Comparison of ENCODE assay signal across 8 mouse cellular contexts in genomic region chr17:45251034-45251730, GRCm38 (mm10).
DNase-seq lines count a peak whose midpoint lies in the region; ATAC-seq and TF ChIP-seq lines count a peak whose summit lies in the region.

No protein-coding gene starts in this region.

- no peak overlapping the region for H3K4me3 ChIP-seq in liver, embryonic 12.5 days
- H3K4me3 ChIP-seq in heart, adult 2 months, result no peak overlapping the region
- H3K4me3 ChIP-seq in limb, embryonic 11.5 days (ENCODE audit: low read depth, low read length), result no peak overlapping the region
- no peak overlapping the region for H3K4me3 ChIP-seq in midbrain, embryonic 16.5 days (ENCODE audit: low read depth, low read length)
- no peak overlapping the region for H3K4me3 ChIP-seq in spleen, adult 2 months (ENCODE audit: extremely low read depth, insufficient read depth, insufficient read length)

- TF ChIP-seq POLR2A in heart, adult 2 months (IDR thresholded peaks at IDR 0.05; ENCODE audit: insufficient read depth, low read depth, low read length), result no peak
- no peak for TF ChIP-seq POLR2A in spleen, adult 2 months (IDR thresholded peaks at IDR 0.05; ENCODE audit: low read depth, low read length)

- H3K36me3 ChIP-seq in liver, embryonic 12.5 days, result no peaks in the 10 kb centered on the region
- H3K36me3 ChIP-seq in heart, adult 2 months (ENCODE audit: control insufficient read depth, insufficient read depth, low read length), result no peaks in the 10 kb centered on the region
- no peaks in the 10 kb centered on the region for H3K36me3 ChIP-seq in limb, embryonic 11.5 days (ENCODE audit: control insufficient read depth, insufficient read depth, low read length)
- H3K36me3 ChIP-seq in midbrain, embryonic 16.5 days (ENCODE audit: control insufficient read depth, insufficient read depth, low read length), result no peaks in the 10 kb centered on the region
- no peaks in the 10 kb centered on the region for H3K36me3 ChIP-seq in spleen, adult 2 months (ENCODE audit: control insufficient read depth, insufficient read depth, low read length)

- H3K4me2 ChIP-seq in liver, embryonic 12.5 days, result no peak overlapping the region
- H3K4me2 ChIP-seq in limb, embryonic 11.5 days (ENCODE audit: low read depth, severe bottlenecking), result no peak overlapping the region
- peak overlapping the region; percentile 44 for H3K4me2 ChIP-seq in midbrain, embryonic 16.5 days (ENCODE audit: low read length)

- intact Hi-C loops in heart, adult 2 months (cut with DNase I), result loop anchor here (5.0 kb wide), 1 partner anchor 514 kb away; no protein-coding TSS in a partner anchor

- no peak for ATAC-seq in liver, embryonic 12.5 days
- no peak for ATAC-seq in limb, embryonic 11.5 days (ENCODE audit: insufficient number of reproducible peaks, low FRiP score, low TSS enrichment, low read depth)
- peak; percentile 40 for ATAC-seq in midbrain, embryonic 16.5 days

- no peak overlapping the region for H3K9ac ChIP-seq in liver, embryonic 12.5 days
- H3K9ac ChIP-seq in heart, adult 2 months (ENCODE audit: low read depth, low read length), result no peak overlapping the region
- H3K9ac ChIP-seq in limb, embryonic 11.5 days (ENCODE audit: low read length), result no peak overlapping the region
- H3K9ac ChIP-seq in midbrain, embryonic 16.5 days (ENCODE audit: low read depth, low read length), result no peak overlapping the region

- H3K9me3 ChIP-seq in liver, embryonic 12.5 days (replicated peaks), result no peaks in the 10 kb centered on the region
- H3K9me3 ChIP-seq in limb, embryonic 11.5 days (ENCODE audit: control insufficient read depth, low read length), result no peaks in the 10 kb centered on the region
- H3K9me3 ChIP-seq in midbrain, embryonic 16.5 days (replicated peaks; ENCODE audit: control insufficient read depth, low read length, poor library complexity, severe bottlenecking), result no peaks in the 10 kb centered on the region

- H3K27ac ChIP-seq in liver, embryonic 12.5 days, result no peak overlapping the region
- no peak overlapping the region for H3K27ac ChIP-seq in heart, adult 2 months
- no peak overlapping the region for H3K27ac ChIP-seq in limb, embryonic 11.5 days (replicated peaks; ENCODE audit: low read depth, low read length)
- H3K27ac ChIP-seq in midbrain, embryonic 16.5 days (ENCODE audit: low read length), result no peak overlapping the region
- H3K27ac ChIP-seq in spleen, adult 2 months (ENCODE audit: insufficient read depth, low read length), result no peak overlapping the region

- no peaks in the 10 kb centered on the region for H3K79me2 ChIP-seq in heart, adult 2 months (replicated peaks; ENCODE audit: control insufficient read depth, insufficient read depth, low read length)

- TF ChIP-seq CTCF in heart, adult 2 months (IDR thresholded peaks at IDR 0.05), result peak; percentile 71
- peak; percentile 74; the same call in 1 of the 2 replicates for TF ChIP-seq CTCF in spleen, adult 2 months (IDR thresholded peaks at IDR 0.05; ENCODE audit: extremely low read depth, insufficient read depth, insufficient read length, insufficient replicate concordance)

- no peak for TF ChIP-seq EP300 in heart, adult 2 months (IDR thresholded peaks at IDR 0.05; ENCODE audit: insufficient read depth, low read depth, low read length)

- peak; percentile 54 for DNase-seq in liver
- DNase-seq in embryo, embryonic 11.5 days (ENCODE audit: low read depth, low spot score), result peak; percentile 67
- DNase-seq in heart, adult 2 months, result peak; percentile 39 to 70
- DNase-seq in kidney, adult 8-10 months, result peak; percentile 44 to 69
- peak; percentile 86 for DNase-seq in limb, embryonic 11.5 days (ENCODE audit: low spot score)
- DNase-seq in spleen, adult 2 months (ENCODE audit: low read depth in 1 of 2, low spot score in 2 of 2), result peak; percentile 5 to 45

- no peaks in the 10 kb centered on the region for H3K4me1 ChIP-seq in liver, embryonic 12.5 days
- no peaks in the 10 kb centered on the region for H3K4me1 ChIP-seq in heart, adult 2 months (ENCODE audit: control insufficient read depth, insufficient read depth, low read length)
- H3K4me1 ChIP-seq in limb, embryonic 11.5 days (ENCODE audit: control insufficient read depth, insufficient read depth, low read length), result peaks cover 15% of the 10 kb centered on the region
- H3K4me1 ChIP-seq in midbrain, embryonic 16.5 days (ENCODE audit: control insufficient read depth, insufficient read depth, low read length), result 0 out of 2 replicates have a peak, but pooled peaks cover 4% of the 10 kb centered on the region
- no peaks in the 10 kb centered on the region for H3K4me1 ChIP-seq in spleen, adult 2 months (ENCODE audit: control insufficient read depth, insufficient read depth, insufficient read length)

- 26% methylated on average over 22 of the region's 22 CpGs for WGBS in liver, embryonic 12.5 days (ENCODE audit: insufficient replicate concordance)
- 35% methylated on average over 22 of the region's 22 CpGs for WGBS in heart, adult 2 months
- WGBS in limb, embryonic 11.5 days, result 27% methylated on average over 22 of the region's 22 CpGs
- WGBS in midbrain, embryonic 16.5 days, result 22% methylated on average over 22 of the region's 22 CpGs
- 41% methylated on average over 22 of the region's 22 CpGs for WGBS in spleen, adult 2 months

- no peaks in the 10 kb centered on the region for H3K27me3 ChIP-seq in liver, embryonic 12.5 days (replicated peaks)
- H3K27me3 ChIP-seq in heart, adult 2 months (ENCODE audit: control insufficient read depth, insufficient read depth, low read length), result no peaks in the 10 kb centered on the region
- no peaks in the 10 kb centered on the region for H3K27me3 ChIP-seq in limb, embryonic 11.5 days (ENCODE audit: control insufficient read depth, insufficient read depth, low read length)
- H3K27me3 ChIP-seq in midbrain, embryonic 16.5 days (ENCODE audit: control insufficient read depth, insufficient read depth, low read depth, low read length), result no peaks in the 10 kb centered on the region
- H3K27me3 ChIP-seq in spleen, adult 2 months (ENCODE audit: control insufficient read depth, insufficient read depth, low read length), result no peaks in the 10 kb centered on the region

Comparison
In these comparisons a context has a peak if more than half of its experiments do, and no peak if none do; other contexts are left out.
1. DNase-seq: peak in every context shown above with its lines; median percentile 86 in limb, embryonic 11.5 days; 67 in embryo, embryonic 11.5 days; 56 in kidney, adult 8-10 months; 54 in heart, adult 2 months; 54 in liver; 25 in spleen, adult 2 months.